ENCODE assay signal across 15 mouse cellular contexts in the genomic region with DNA sequence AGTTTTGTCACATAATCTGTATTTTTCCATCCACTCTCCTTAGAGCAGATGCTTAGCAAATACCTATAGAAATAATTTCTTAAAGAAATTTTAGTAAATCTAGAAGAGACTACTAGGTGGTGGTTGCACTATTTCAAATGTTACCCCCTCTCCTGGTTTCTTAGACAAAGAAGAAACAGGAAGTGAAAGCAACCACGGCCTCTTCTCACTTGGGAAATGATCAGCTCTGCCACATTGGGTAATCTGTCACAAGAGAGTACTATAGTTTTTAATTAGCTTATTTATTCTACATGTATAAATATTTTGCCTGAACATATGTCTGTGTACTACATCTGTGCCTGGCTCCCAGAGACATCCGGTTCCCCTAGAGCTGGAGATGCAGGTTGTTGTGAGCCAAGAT. TPM values are rescaled to one million over a fixed set of nuclear protein-coding genes. Genes with fewer than 3 reads are reported as not detected.
"Had no signal": no experiment of that assay in that cellular context is flagged by ENCODE, and none has a peak within 500 bp of the region (broad histone marks: within the 10 kb centered on the region; RNA-seq: fewer than 3 reads in every experiment).

No protein-coding gene starts in this region.

- H3K4me1 ChIP-seq: limb, embryonic 15.5 days; liver, embryonic 12.5 days; lung, embryonic 15.5 days; midbrain, embryonic 10.5 days; neural tube, embryonic 13.5 days had no signal

- H3K4me2 ChIP-seq: limb, embryonic 15.5 days; liver, embryonic 12.5 days; lung, embryonic 15.5 days; neural tube, embryonic 13.5 days had no signal

- ATAC-seq: liver, embryonic 12.5 days had no signal

- H3K27me3 ChIP-seq: limb, embryonic 15.5 days; liver, embryonic 12.5 days; lung, embryonic 15.5 days; neural tube, embryonic 13.5 days had no signal

- H3K9ac ChIP-seq: limb, embryonic 15.5 days; liver, embryonic 12.5 days; lung, embryonic 15.5 days; neural tube, embryonic 13.5 days had no signal

- H3K9me3 ChIP-seq: limb, embryonic 15.5 days; liver, embryonic 12.5 days; lung, embryonic 15.5 days; midbrain, embryonic 10.5 days; neural tube, embryonic 13.5 days had no signal

- H3K27ac ChIP-seq: limb, embryonic 15.5 days; liver, embryonic 12.5 days; lung, embryonic 15.5 days; midbrain, embryonic 10.5 days; neural tube, embryonic 13.5 days had no signal

- H3K4me3 ChIP-seq: limb, embryonic 15.5 days; liver, embryonic 12.5 days; lung, embryonic 15.5 days; midbrain, embryonic 10.5 days; neural tube, embryonic 13.5 days had no signal

- DNase-seq: kidney, adult 8-10 months; kidney, postnatal 25 days; lung, postnatal 14 days; midbrain, embryonic 14.5 days; right cerebral cortex, postnatal 14 days; thymus, postnatal 36 days had no signal

- H3K36me3 ChIP-seq: limb, embryonic 15.5 days; liver, embryonic 12.5 days; lung, embryonic 15.5 days; midbrain, embryonic 10.5 days; neural tube, embryonic 13.5 days had no signal

RNA-seq across cellular contexts. Expression of a gene that starts 22.3 kb away (rescaled TPM):
- polyA plus RNA-seq: kidney, embryonic 16.5 days; limb, embryonic 11.5 days; limb, embryonic 15.5 days; lung, embryonic 15.5 days; midbrain, embryonic 10.5 days; midbrain, embryonic 14.5 days; neural tube, embryonic 13.5 days; stomach, embryonic 14.5 days; thymus, postnatal 0 days had no signal
